Mouse (Mus musculus) embryonic facial prominence, embryonic 14.5 days (tissue): ENCODE measurements at regions not wholly inside any gene's neighbourhood (a gene's known extent, or its start where the extent isn't known, plus 50 kb on each side); places are given as distances from the start of the nearest gene placed in this dataset.

Experiments used
- ATAC-seq: fragments of 200-750 bp; cut with Nextera tagmentation; 2 replicates; pipeline ENCODE4 v1.8.0; 2017; ENCODE audit warnings: low read depth, moderate number of reproducible peaks, moderate TSS enrichment
- DNase-seq: peaks from one replicate; pipeline ENCODE4 v3.0.0-alpha.2; 2015; ENCODE audit warnings: low spot score
- H3K27ac ChIP-seq: fragments of 300-500 bp; sonication (generic); replicated peaks from 2 replicates; pipeline ENCODE4 v1.5.1; 2014; ENCODE audit warnings: low read depth, mild to moderate bottlenecking, low read length, moderate library complexity
- H3K27me3 ChIP-seq: fragments of 300-500 bp; sonication (generic); replicated peaks from 2 replicates; pipeline ENCODE4 v1.6.1; 2014; ENCODE audit warnings: low read length; ENCODE audit not compliant: control insufficient read depth, insufficient read depth
- H3K36me3 ChIP-seq: fragments of 300-500 bp; sonication (generic); 2 replicates; pipeline ENCODE4 v1.6.1; 2014; ENCODE audit warnings: low read length, mixed read lengths; ENCODE audit not compliant: control insufficient read depth, insufficient read depth
- H3K4me1 ChIP-seq: fragments of 300-500 bp; sonication (generic); 2 replicates; pipeline ENCODE4 v1.6.1; 2014; ENCODE audit warnings: antibody characterized with exemption, low read length; ENCODE audit not compliant: control insufficient read depth, insufficient read depth
- H3K4me2 ChIP-seq: fragments of 300-500 bp; sonication (generic); 2 replicates; pipeline ENCODE4 v1.6.1; 2014; ENCODE audit warnings: low read depth, mild to moderate bottlenecking, low read length, moderate library complexity, mixed read lengths
- H3K4me3 ChIP-seq: fragments of 300-500 bp; sonication (generic); 2 replicates; pipeline ENCODE4 v1.5.1; 2014; ENCODE audit warnings: low read depth, mild to moderate bottlenecking, low read length
- H3K9ac ChIP-seq: fragments of 300-500 bp; sonication (generic); 2 replicates; pipeline ENCODE4 v1.6.1; 2014; ENCODE audit warnings: low read depth, mild to moderate bottlenecking, low read length, moderate library complexity, mixed read lengths
- H3K9me3 ChIP-seq: fragments of 300-500 bp; sonication (generic); 2 replicates; pipeline ENCODE4 v1.6.1; 2016; ENCODE audit warnings: low read length; ENCODE audit not compliant: control insufficient read depth
- WGBS: fragments of 180-500 bp; shearing (Covaris S2); extraction: QIAGEN DNeasy Blood & Tissue Kit; methylation state at CpG from one replicate; pipeline ENCODE4 v1.1.7; 2014; 5-methylcytosine and 5-hydroxymethylcytosine counted together

DNA sequence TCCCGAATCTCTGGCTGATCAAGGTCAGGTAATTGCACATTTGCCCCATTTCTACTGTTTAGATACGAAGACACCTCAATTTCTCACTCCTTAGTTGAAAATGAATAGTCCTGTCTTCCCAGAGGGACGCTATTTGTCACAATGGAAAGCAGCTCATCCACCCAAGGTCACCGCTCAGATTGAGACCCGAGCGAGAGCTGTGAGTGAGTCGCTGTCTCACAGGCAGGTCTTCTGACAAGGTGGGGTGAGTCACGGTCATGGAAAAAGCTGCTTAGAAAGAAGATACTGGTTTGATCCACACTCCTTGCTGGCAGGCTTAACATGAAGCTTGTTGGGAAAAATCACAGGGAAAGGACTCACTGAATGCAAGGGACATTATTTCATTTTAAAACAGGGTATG lies 171.9 kb upstream of the Tgfbr2 start:
- no peaks in the 10 kb centered on the region for H3K27me3 ChIP-seq
- no peak for DNase-seq
- H3K9me3 ChIP-seq = no peaks in the 10 kb centered on the region
- H3K9ac ChIP-seq = no peak overlapping the region
- H3K27ac ChIP-seq = no peak overlapping the region
- H3K4me3 ChIP-seq = no peak overlapping the region
- H3K36me3 ChIP-seq = no peaks in the 10 kb centered on the region
- no peak overlapping the region for H3K4me2 ChIP-seq
- H3K4me1 ChIP-seq = peaks cover 5% of the 10 kb centered on the region
- 88% methylated on average over 8 of the region's 8 CpGs for WGBS
- no peak for ATAC-seq

GRCm38 (mm10) chr9:116346495-116346894 lies 171.3 kb upstream of the Tgfbr2 start:
- DNase-seq = no peak
- peaks cover 5% of the 10 kb centered on the region for H3K4me1 ChIP-seq
- no peaks in the 10 kb centered on the region for H3K9me3 ChIP-seq
- no peak overlapping the region for H3K4me3 ChIP-seq
- H3K4me2 ChIP-seq = no peak overlapping the region
- 87% methylated on average over 7 of the region's 7 CpGs for WGBS
- H3K27ac ChIP-seq = no peak overlapping the region
- no peak for ATAC-seq
- no peak overlapping the region for H3K9ac ChIP-seq
- no peaks in the 10 kb centered on the region for H3K36me3 ChIP-seq
- no peaks in the 10 kb centered on the region for H3K27me3 ChIP-seq

DNA sequence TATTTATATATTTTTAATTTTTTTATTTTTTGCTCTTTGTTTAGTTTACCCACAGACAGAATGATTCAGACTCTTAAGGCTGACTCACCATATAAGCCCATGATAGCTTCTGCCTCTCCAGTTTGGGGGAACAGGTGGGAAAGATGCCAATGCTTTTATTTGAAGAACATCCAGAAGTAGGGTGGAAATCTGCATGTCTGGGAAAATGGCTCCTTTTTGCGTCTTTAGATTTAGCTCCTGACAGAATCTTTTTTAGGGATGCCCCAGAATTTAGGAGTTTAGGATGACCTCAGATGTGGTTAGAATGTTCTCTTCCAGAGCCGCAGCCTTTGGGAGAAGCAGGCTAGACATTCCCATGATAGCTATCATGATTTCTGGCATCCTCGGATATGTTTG lies 167.9 kb upstream of the Tgfbr2 start:
- 76% methylated on average over 3 of the region's 3 CpGs for WGBS

GRCm38 (mm10) chr9:116342446-116343085 lies 167.4 kb upstream of the Tgfbr2 start:
- Histone ChIP-seq H3K27ac (no peak overlapping the region), H3K27me3 (no peaks in the 10 kb centered on the region), H3K9ac (no peak overlapping the region), H3K36me3 (no peaks in the 10 kb centered on the region), H3K4me2 (no peak overlapping the region), H3K9me3 (no peaks in the 10 kb centered on the region), H3K4me1 (no peaks in the 10 kb centered on the region; the same call in 1 of the 2 replicates), H3K4me3 (no peak overlapping the region)
- ATAC-seq (no peak), DNase-seq (no peak)
- WGBS = 68% methylated on average over 8 of the region's 8 CpGs

More for the DNA sequence above, 167.9 kb upstream of the Tgfbr2 start:
- Histone ChIP-seq H3K9ac (no peak overlapping the region), H3K27me3 (no peaks in the 10 kb centered on the region), H3K36me3 (no peaks in the 10 kb centered on the region), H3K4me1 (no peaks in the 10 kb centered on the region; the same call in 1 of the 2 replicates), H3K9me3 (no peaks in the 10 kb centered on the region), H3K4me2 (no peak overlapping the region), H3K4me3 (no peak overlapping the region), H3K27ac (no peak overlapping the region)
- DNase-seq (peak; percentile 56), ATAC-seq (no peak)

GRCm38 (mm10) chr9:116342009-116342408 lies 166.8 kb upstream of the Tgfbr2 start:
- Histone ChIP-seq H3K4me2 (no peak overlapping the region), H3K9ac (no peak overlapping the region), H3K27me3 (no peaks in the 10 kb centered on the region), H3K36me3 (no peaks in the 10 kb centered on the region), H3K4me3 (no peak overlapping the region), H3K9me3 (no peaks in the 10 kb centered on the region), H3K4me1 (no peaks in the 10 kb centered on the region; the same call in 1 of the 2 replicates), H3K27ac (no peak overlapping the region)
- WGBS = 80% methylated on average over 4 of the region's 4 CpGs
- ATAC-seq = no peak
- no peak for DNase-seq

GRCm38 (mm10) chr9:116340952-116341351 lies 165.8 kb upstream of the Tgfbr2 start:
- H3K27me3 ChIP-seq = no peaks in the 10 kb centered on the region
- H3K9ac ChIP-seq = no peak overlapping the region
- H3K4me1 ChIP-seq = no peaks in the 10 kb centered on the region; the same call in 1 of the 2 replicates
- no peak overlapping the region for H3K4me3 ChIP-seq
- H3K4me2 ChIP-seq = no peak overlapping the region
- DNase-seq = no peak
- ATAC-seq = no peak
- no peak overlapping the region for H3K27ac ChIP-seq
- no peaks in the 10 kb centered on the region for H3K9me3 ChIP-seq
- no peaks in the 10 kb centered on the region for H3K36me3 ChIP-seq

DNA sequence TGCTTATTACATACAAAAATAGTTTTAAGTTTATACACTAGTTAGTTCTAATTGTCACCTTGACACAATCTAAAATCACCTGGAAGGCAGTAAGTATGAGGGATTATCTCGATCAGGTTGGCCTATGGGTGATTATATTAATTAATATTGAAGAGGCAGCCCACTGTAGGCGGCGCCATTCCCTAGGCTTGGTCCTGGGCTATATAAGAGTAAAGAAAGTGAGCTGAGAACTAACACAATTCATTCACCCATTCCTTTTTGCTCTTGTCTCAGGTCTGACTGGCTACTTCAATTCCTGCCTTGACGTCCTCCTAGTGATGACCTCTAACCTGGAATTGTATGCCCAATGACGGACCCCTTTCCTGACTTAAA lies 163.6 kb upstream of the Tgfbr2 start:
- Histone ChIP-seq H3K9me3 (no peaks in the 10 kb centered on the region), H3K9ac (no peak overlapping the region), H3K4me2 (no peak overlapping the region), H3K36me3 (no peaks in the 10 kb centered on the region), H3K27me3 (no peaks in the 10 kb centered on the region), H3K4me1 (no peaks in the 10 kb centered on the region; the same call in 1 of the 2 replicates), H3K27ac (no peak overlapping the region), H3K4me3 (no peak overlapping the region)
- ATAC-seq (no peak), DNase-seq (no peak)
- 93% methylated on average over 5 of the region's 5 CpGs for WGBS

DNA sequence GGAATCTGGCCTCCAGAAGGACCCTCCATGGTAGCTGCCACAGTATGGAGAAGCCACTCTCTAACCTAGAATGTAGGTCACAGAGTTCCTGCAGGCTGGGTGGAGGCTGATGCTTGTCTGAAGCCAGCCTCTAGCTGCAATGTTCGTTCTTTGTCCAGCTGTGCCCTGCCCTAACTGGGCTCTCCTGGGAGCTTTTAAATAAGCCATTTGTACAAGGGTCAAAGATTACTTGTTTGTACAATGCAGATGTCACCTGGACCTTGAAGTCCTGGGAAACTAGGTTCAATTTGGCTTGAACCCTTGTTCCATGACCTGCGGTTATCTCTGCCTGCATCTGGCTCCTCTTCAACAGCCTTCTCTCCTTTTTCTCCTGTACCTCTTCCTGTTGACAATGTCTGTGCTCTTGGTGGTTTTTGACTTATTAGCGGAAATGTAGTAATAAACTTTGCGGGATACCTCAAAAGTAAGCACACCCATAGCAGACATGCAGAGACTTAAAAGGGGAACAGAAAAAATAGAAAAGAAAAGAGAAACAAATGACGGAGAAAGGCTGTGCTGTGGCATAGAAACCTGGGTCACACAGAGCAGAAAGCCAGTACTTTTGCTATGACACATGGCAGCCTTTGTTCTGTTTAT lies 163.1 kb upstream of the Tgfbr2 start:
- no peak overlapping the region for H3K9ac ChIP-seq
- no peaks in the 10 kb centered on the region for H3K27me3 ChIP-seq
- ATAC-seq (no peak), DNase-seq (no peak)
- H3K9me3 ChIP-seq = no peaks in the 10 kb centered on the region
- no peaks in the 10 kb centered on the region for H3K36me3 ChIP-seq
- no peak overlapping the region for H3K4me3 ChIP-seq
- 84% methylated on average over 5 of the region's 5 CpGs for WGBS
- H3K27ac ChIP-seq = no peak overlapping the region
- H3K4me2 ChIP-seq = no peak overlapping the region
- H3K4me1 ChIP-seq = no peaks in the 10 kb centered on the region; the same call in 1 of the 2 replicates

DNA sequence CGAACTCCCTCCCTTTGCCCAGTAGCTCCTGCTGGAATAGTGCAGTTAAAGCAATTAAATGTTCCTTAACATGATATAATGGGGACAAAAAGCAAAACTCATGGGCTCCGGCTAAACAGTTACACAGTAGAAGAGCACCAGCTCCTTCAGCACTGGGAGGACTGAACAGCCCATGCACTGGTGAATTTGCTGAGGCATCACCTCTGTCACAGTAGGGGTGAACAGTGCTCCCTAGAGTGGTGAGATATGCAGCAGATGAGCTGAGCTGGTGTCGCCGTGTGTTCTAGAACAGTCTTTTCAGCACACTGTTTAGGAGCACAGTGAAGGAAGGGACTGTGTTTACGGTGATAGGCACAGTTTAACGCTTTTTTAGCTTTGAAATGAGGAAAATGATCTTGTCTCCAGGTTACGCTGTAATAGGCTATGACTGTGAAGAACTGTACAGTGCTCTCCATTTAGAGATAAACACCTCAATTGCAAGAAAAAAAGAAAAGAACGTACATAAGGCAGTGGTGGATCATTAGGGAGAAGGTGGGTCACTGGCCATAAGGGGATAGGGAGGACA lies 162.4 kb upstream of the Tgfbr2 start:
- Histone ChIP-seq H3K4me2 (no peak overlapping the region), H3K4me3 (no peak overlapping the region), H3K27ac (no peak overlapping the region), H3K4me1 (no peaks in the 10 kb centered on the region), H3K27me3 (no peaks in the 10 kb centered on the region), H3K9ac (no peak overlapping the region), H3K36me3 (no peaks in the 10 kb centered on the region), H3K9me3 (no peaks in the 10 kb centered on the region)
- no peak for ATAC-seq
- WGBS = 92% methylated on average over 8 of the region's 8 CpGs
- DNase-seq = no peak
